Mouse (Mus musculus) limb, embryonic 12.5 days (tissue): ENCODE measurements around the gene Spint2. TPM values are rescaled to one million over a fixed set of nuclear protein-coding genes. Genes with fewer than 3 reads are reported as not detected.
A peak's percentile ranks its signal among the peaks of the same experiment; 100 is the strongest.
"Not testable (repeated sequence)": the region's sequence is repeated elsewhere in the genome, so short reads cannot be mapped to it uniquely, and the experiment has no call there.

ENCODE experiments used
- ATAC-seq: fragments of 200-750 bp; cut with Nextera tagmentation; 2 replicates; pipeline ENCODE4 v1.8.0; 2017; ENCODE audit warnings: low read depth, moderate TSS enrichment; ENCODE audit not compliant: insufficient number of reproducible peaks, insufficient read depth, low FRiP score, low TSS enrichment
- H3K27ac ChIP-seq: fragments of 300-500 bp; sonication (generic); 2 replicates; pipeline ENCODE4 v1.5.1; 2016; ENCODE audit warnings: mild to moderate bottlenecking, moderate library complexity
- H3K27me3 ChIP-seq: fragments of 300-500 bp; sonication (generic); 2 replicates; pipeline ENCODE4 v1.6.1; 2016; ENCODE audit warnings: mild to moderate bottlenecking, moderate library complexity
- H3K36me3 ChIP-seq: fragments of 300-500 bp; sonication (generic); 2 replicates; pipeline ENCODE4 v1.6.1; 2016; ENCODE audit warnings: mild to moderate bottlenecking, moderate library complexity
- H3K4me1 ChIP-seq: fragments of 300-500 bp; sonication (generic); replicated peaks from 2 replicates; pipeline ENCODE4 v1.6.1; 2016
- H3K4me2 ChIP-seq: fragments of 300-500 bp; sonication (generic); 2 replicates; pipeline ENCODE4 v1.6.1; 2016; ENCODE audit warnings: mild to moderate bottlenecking, moderate library complexity
- H3K4me3 ChIP-seq: fragments of 300-500 bp; sonication (generic); replicated peaks from 2 replicates; pipeline ENCODE4 v1.5.1; 2016; ENCODE audit warnings: mild to moderate bottlenecking
- H3K9ac ChIP-seq: fragments of 300-500 bp; sonication (generic); replicated peaks from 2 replicates; pipeline ENCODE4 v1.6.1; 2016; ENCODE audit warnings: mild to moderate bottlenecking, moderate library complexity
- H3K9me3 ChIP-seq: fragments of 300-500 bp; sonication (generic); 2 replicates; pipeline ENCODE4 v1.6.1; 2016; ENCODE audit warnings: mild to moderate bottlenecking, moderate library complexity
- WGBS: fragments of 180-500 bp; shearing (Covaris S2); methylation state at CpG from one replicate; pipeline ENCODE4 v1.1.7; 2016; 5-methylcytosine and 5-hydroxymethylcytosine counted together
- polyA plus RNA-seq: library from polyadenylated mRNA; unstranded; fragments of >200 nt; fragmentation: Nextera tagmentation; extraction: Ambion mirVana; gene quantifications from 2 replicates; pipeline ENCODE4 v1.2.1, GENCODE M21; 2016

Spint2 gene
- polyA plus RNA-seq, 1 experiment from 2014 or later = 107 TPM

DNA sequence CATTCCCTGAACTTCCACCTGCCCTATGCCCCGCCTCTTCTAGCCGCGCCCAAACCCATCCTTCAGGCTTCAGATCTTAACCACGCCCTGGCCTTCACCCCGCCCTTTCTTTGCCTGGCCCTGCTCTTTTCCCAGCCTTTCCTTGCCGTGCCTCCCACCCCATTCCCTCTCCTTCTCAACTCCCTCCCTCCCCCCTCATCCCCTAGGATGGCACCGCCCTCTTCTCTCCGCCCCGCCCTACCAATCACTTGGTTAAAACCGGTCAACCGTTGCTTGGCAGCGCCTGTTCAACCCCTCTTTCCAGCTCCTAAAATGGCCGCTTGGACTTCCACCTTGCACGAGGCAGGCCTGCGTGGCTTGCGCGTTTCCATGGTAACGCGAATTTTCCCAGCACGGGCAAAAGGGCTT, 68.0 kb downstream of the Spint2 start, which contains the start of gene Catsperg1:
Catsperg1 (minus strand) TSS at position 361 of the 408 bp plus-strand sequence.
- Histone ChIP-seq H3K4me3 (peak within 1 kb of the TSS; percentile 28), H3K27me3 (peaks cover 18% of the 10 kb centered on the region), H3K9me3 (no peaks in the 10 kb centered on the region; the same call in 1 of the 2 replicates)

DNA sequence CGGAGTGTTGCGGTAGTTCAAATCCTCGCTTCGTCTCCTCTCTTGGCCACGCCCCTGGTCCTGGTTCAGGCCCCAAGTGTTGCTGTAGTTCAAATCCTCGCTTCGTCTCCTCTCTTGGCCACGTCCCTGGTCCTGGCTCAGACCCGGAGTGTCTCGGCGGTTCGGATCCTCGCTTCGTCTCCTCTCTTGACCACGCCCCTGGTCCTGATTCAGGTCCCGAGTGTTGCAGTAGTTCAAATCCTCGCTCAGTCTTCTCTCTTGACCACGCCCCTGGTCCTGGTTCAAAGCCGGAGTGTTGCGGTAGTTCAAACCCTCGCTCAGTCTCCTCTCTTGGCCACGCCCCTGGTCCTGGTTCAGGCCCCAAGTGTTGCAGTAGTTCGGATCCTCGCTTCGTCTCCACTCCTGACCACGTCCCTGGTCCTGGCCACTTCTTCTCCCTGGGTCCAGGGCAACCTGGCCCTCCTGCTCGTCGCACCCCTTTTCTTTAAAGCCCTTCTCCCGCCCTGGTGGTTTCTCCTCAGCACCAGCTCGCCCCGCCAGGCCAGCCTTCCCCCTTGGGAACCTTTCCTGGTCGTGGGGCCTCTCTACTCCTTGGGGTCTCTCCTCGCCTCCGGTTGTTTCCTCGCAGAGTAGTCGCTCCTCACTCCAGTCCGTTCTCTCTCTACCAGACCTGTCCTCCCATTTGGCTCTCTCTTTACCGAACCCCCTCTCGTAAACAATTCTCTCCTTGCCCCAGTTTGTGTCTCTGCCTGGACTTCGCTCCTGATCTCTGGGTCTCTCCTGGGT, 68.7 kb downstream of the Spint2 start:
- not testable (repeated sequence) for H3K9ac ChIP-seq, H3K36me3 ChIP-seq, H3K27ac ChIP-seq, ATAC-seq, H3K4me1 ChIP-seq, H3K9me3 ChIP-seq
- WGBS = 14% methylated on average over 40 of the region's 40 CpGs
- Histone ChIP-seq H3K4me2 (peak overlapping the region; percentile 55), H3K4me3 (peak overlapping the region; percentile 28), H3K27me3 (peaks cover 18% of the 10 kb centered on the region)

More for the DNA sequence above, 68.0 kb downstream of the Spint2 start, which contains the start of gene Catsperg1:
- Histone ChIP-seq H3K27ac (no peak within 1 kb of the TSS), H3K4me1 (peaks cover 6% of the 10 kb centered on the region; the same call in 1 of the 2 replicates), H3K36me3 (no peaks in the 10 kb centered on the region), H3K9ac (no peak within 1 kb of the TSS; the same call in 1 of the 2 replicates), H3K4me2 (peak within 1 kb of the TSS; percentile 55)
- 2% methylated on average over 20 of the region's 20 CpGs for WGBS
- peak; percentile 73 for ATAC-seq

DNA sequence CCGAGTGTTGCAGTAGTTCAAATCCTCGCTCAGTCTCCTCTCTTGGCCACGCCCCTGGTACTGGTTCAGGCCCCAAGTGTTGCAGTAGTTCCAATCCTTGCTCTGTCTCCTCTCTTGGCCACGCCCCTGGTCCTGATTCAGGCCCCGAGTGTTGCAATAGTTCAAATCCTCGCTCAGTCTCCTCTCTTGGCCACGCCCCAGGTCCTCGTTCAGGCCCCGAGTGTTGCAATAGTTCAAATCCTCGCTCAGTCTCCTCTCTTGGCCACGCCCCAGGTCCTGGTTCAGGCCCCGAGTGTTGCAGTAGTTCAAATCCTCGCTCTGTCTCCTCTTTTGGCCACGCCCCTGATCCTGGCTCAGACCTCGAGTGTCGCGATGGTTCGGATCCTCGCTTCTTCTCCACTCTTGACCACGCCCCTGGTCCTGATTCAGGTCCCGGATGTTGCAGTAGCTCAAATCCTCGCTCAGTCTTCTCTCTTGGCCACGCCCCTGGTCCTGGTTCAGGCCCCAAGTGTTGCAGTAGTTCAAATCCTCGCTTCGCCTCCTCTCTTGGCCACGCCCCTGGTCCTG, 69.4 kb downstream of the Spint2 start:
- ATAC-seq = no peak
- Histone ChIP-seq H3K36me3 (no peaks in the 10 kb centered on the region), H3K4me3 (peak overlapping the region; percentile 28; the same call in 1 of the 2 replicates), H3K9me3 (no peaks in the 10 kb centered on the region; the same call in 1 of the 2 replicates), H3K27ac (no peak overlapping the region), H3K4me2 (peak overlapping the region; percentile 55), H3K4me1 (peaks cover 6% of the 10 kb centered on the region; the same call in 1 of the 2 replicates), H3K27me3 (peaks cover 18% of the 10 kb centered on the region), H3K9ac (no peak overlapping the region)
- 12% methylated on average over 26 of the region's 26 CpGs for WGBS

DNA sequence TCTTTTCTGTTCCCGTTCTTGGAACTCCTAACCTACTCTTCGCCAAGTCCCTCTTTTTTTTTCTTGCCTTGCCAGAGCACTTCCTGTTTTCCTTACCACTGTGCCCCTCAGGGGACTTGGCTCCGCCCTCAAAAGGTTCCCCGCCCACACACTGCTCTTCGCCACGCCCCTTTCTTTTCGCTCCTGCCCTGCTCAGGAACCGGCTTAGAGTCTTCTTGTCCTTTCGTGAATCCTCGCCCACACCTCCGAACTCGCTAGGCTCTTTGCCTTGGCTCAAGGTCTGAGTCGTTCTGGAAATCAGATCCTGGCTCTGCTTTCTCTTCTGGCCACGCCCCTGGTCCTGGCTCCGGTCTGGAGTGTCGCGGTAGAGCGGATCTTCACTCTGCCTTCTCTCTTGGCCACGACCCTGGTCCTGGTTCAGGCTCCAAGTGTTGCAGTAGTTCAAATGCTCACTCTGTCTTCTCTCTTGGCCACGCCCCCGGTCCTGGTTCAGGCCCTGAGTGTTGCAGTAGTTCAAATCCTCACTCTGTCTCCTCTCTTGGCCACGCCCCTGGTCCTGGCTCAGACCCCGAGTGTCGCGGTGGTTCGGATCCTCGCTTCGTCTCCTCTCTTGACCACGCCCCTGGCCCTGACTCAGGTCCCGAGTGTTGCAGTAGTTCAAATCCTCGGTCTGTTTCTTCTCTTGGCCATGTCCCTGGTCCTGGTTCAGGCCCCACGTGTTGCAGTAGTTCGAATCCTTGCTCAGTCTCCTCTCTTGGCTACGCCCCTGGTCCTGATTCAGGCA, 70.1 kb downstream of the Spint2 start:
- no peaks in the 10 kb centered on the region; the same call in 1 of the 2 replicates for H3K9me3 ChIP-seq
- peak overlapping the region; percentile 55 for H3K4me2 ChIP-seq
- ATAC-seq = peak; percentile 60; the same call in 1 of the 2 replicates
- H3K27me3 ChIP-seq = peaks cover 18% of the 10 kb centered on the region
- H3K4me3 ChIP-seq = peak overlapping the region; percentile 27
- H3K27ac ChIP-seq = peak overlapping the region; percentile 26; the same call in 1 of the 2 replicates
- WGBS = 6% methylated on average over 34 of the region's 34 CpGs
- H3K36me3 ChIP-seq = no peaks in the 10 kb centered on the region
- H3K9ac ChIP-seq = no peak overlapping the region
- H3K4me1 ChIP-seq = peaks cover 6% of the 10 kb centered on the region; the same call in 1 of the 2 replicates

DNA sequence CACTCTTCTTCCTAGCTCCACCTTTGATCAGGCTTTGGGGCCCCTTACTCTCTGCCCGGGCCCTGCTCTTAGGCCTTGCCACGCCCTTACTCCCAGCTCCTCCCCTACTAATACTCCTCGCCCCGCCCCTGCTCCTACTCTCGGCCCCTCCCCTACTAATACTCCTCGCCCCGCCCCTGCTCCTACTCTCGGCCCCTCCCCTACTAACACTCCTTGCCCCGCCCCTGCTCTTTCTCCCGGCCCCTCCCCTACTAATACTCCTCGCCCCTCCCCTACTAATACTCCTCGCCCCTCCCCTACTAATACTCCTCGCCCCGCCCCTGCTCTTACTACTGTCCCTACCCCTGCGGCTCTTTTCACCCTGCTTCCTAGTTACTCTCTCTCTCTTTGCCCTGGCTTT, 70.7 kb downstream of the Spint2 start:
- 22% methylated on average over 13 of the region's 15 CpGs for WGBS
- H3K9ac ChIP-seq = not testable (repeated sequence)
- ATAC-seq = peak; percentile 28; the same call in 1 of the 2 replicates

More for the DNA sequence above, 70.7 kb downstream of the Spint2 start:
- H3K36me3 ChIP-seq, H3K9me3 ChIP-seq, H3K4me1 ChIP-seq: not testable (repeated sequence)
- Histone ChIP-seq H3K4me2 (peak overlapping the region; percentile 55), H3K4me3 (peak overlapping the region; percentile 27), H3K27ac (0 out of 2 replicates have a peak overlapping the region, but pooled peaks have one; percentile 26), H3K27me3 (peaks cover 18% of the 10 kb centered on the region)

Other genes with a start within 250 kb of the Spint2 start
- 5.0 and 5.2 TPM in 2 replicates for gene Ryr1, start 156.7 kb downstream of the Spint2 start, polyA plus RNA-seq
- gene Rasgrp4, start 147.1 kb downstream of the Spint2 start, polyA plus RNA-seq = 0.93 and 1.3 TPM in 2 replicates
- gene Fam98c, start 125.7 kb downstream of the Spint2 start, polyA plus RNA-seq = 14.2 and 16.4 TPM in 2 replicates
- gene Ggn, start 111.7 kb downstream of the Spint2 start, polyA plus RNA-seq = 0.60 and 1.1 TPM in 2 replicates
- 5.0 and 6.6 TPM in 2 replicates for gene Spred3, start 111.5 kb downstream of the Spint2 start, polyA plus RNA-seq
- 292 and 305 TPM in 2 replicates for gene Psmd8, start 101.2 kb downstream of the Spint2 start, polyA plus RNA-seq
- 0.56 and 0.69 TPM in 2 replicates for gene Catsperg1, start 67.9 kb downstream of the Spint2 start, polyA plus RNA-seq
- gene Kcnk6, start 49.4 kb downstream of the Spint2 start, polyA plus RNA-seq = 1.0 and 1.4 TPM in 2 replicates
- gene Yif1b, start 43.6 kb downstream of the Spint2 start, polyA plus RNA-seq = 104 and 105 TPM in 2 replicates
- 2.5 and 2.7 TPM in 2 replicates for gene 2200002D01Rik, start 33.4 kb downstream of the Spint2 start, polyA plus RNA-seq
- gene Ppp1r14a, start 7.4 kb upstream of the Spint2 start, polyA plus RNA-seq = 7.6 and 8.0 TPM in 2 replicates
- gene Dpf1, start 22.0 kb upstream of the Spint2 start, polyA plus RNA-seq = 22.4 and 23.7 TPM in 2 replicates
- gene Sipa1l3, start 236.7 kb upstream of the Spint2 start, polyA plus RNA-seq = 14.0 and 16.1 TPM in 2 replicates